Mouse (Mus musculus) C2C12 (cell line): Measurements from ENCODE around the gene Tcte1. TPM values are rescaled to one million over a fixed set of nuclear protein-coding genes. Genes with fewer than 3 reads are reported as not detected.

ENCODE experiments used
- H3K27me3 ChIP-seq: one replicate; pipeline ENCODE4 v1.6.1; 2011; ENCODE audit not compliant: control insufficient read depth, insufficient read depth, insufficient read length
- H3K36me3 ChIP-seq: one replicate; pipeline ENCODE4 v1.6.1; 2011; ENCODE audit not compliant: control insufficient read depth, insufficient read depth
- H3K4me3 ChIP-seq: one replicate; pipeline ENCODE4 v1.5.1; 2011; ENCODE audit warnings: mild to moderate bottlenecking, control low read depth; ENCODE audit not compliant: poor library complexity, insufficient read depth, severe bottlenecking
- H3K79me2 ChIP-seq: one replicate; pipeline ENCODE4 v1.6.1; 2011; ENCODE audit not compliant: control insufficient read depth, insufficient read depth
- H3K79me3 ChIP-seq: one replicate; pipeline ENCODE4 v1.6.1; 2011; ENCODE audit warnings: low read depth, control low read depth
- H3ac ChIP-seq: one replicate; pipeline ENCODE3; 2011; ENCODE audit warnings: low read depth; ENCODE audit not compliant: control insufficient read depth, insufficient read length
- CEBPB ChIP-seq: IDR thresholded peaks from one replicate; pipeline ENCODE4 v1.6.1; 2011; ENCODE audit warnings: low read depth, mild to moderate bottlenecking, control low read depth, moderate library complexity
- CTCF ChIP-seq: IDR thresholded peaks from one replicate; pipeline ENCODE4 v1.5.1; 2011; ENCODE audit not compliant: control insufficient read depth, insufficient read depth, insufficient read length
- FOSL1 ChIP-seq: IDR thresholded peaks from one replicate; pipeline ENCODE4 v1.8.0; 2011; ENCODE audit warnings: mild to moderate bottlenecking, low read length; ENCODE audit not compliant: poor library complexity, insufficient read depth, severe bottlenecking
- MAX ChIP-seq: IDR thresholded peaks from one replicate; pipeline ENCODE4 v1.6.1; 2011; ENCODE audit warnings: mild to moderate bottlenecking, control low read depth
- MYOD1 ChIP-seq: IDR thresholded peaks from one replicate; pipeline ENCODE4 v1.6.1; 2011; ENCODE audit warnings: low read depth; ENCODE audit not compliant: control insufficient read depth, insufficient read length
- MYOG ChIP-seq: IDR thresholded peaks from one replicate; pipeline ENCODE4 v1.6.1; 2011; ENCODE audit not compliant: control insufficient read depth, insufficient read length; ENCODE audit errors: extremely low read depth
- USF1 ChIP-seq: IDR thresholded peaks from one replicate; pipeline ENCODE4 v1.6.1; 2011; ENCODE audit warnings: low read depth, mild to moderate bottlenecking, control low read depth, moderate library complexity
- polyA plus RNA-seq: library from polyadenylated mRNA; unstranded; fragments of >200 nt; fragmentation: generic; extraction: Trizol; gene quantifications from one replicate; pipeline ENCODE4 v1.2.1, GENCODE M21; 2012; ENCODE audit warnings: missing spikeins

Tcte1 gene
- polyA plus RNA-seq, 1 experiment: not detected

GRCm38 (mm10) chr17:45524961-45525360 lies 1.7 kb downstream of the Tcte1 start:
- Histone ChIP-seq H3ac (no peak overlapping the region), H3K36me3 (no peaks in the 10 kb centered on the region), H3K79me2 (no peaks in the 10 kb centered on the region), H3K79me3 (no peaks in the 10 kb centered on the region), H3K4me3 (no peak overlapping the region), H3K27me3 (peaks cover 47% of the 10 kb centered on the region)
- TF ChIP-seq CTCF (no peak), CEBPB (no peak), MAX (no peak), MYOD1 (no peak)

GRCm38 (mm10) chr17:45526571-45526970 lies 3.3 kb downstream of the Tcte1 start:
- Histone ChIP-seq H3K79me2 (no peaks in the 10 kb centered on the region), H3K4me3 (no peak overlapping the region), H3K36me3 (no peaks in the 10 kb centered on the region), H3K79me3 (no peaks in the 10 kb centered on the region), H3ac (no peak overlapping the region), H3K27me3 (peaks cover 58% of the 10 kb centered on the region)
- no peak for TF ChIP-seq USF1
- no peak for TF ChIP-seq FOSL1
- TF ChIP-seq CEBPB: no peak
- TF ChIP-seq MYOD1: no peak
- TF ChIP-seq MAX: no peak
- TF ChIP-seq MYOG: no peak
- no peak for TF ChIP-seq CTCF

GRCm38 (mm10) chr17:45530346-45530782 lies 7.1 kb downstream of the Tcte1 start:
- no peak overlapping the region for H3ac ChIP-seq
- no peaks in the 10 kb centered on the region for H3K36me3 ChIP-seq
- no peaks in the 10 kb centered on the region for H3K79me3 ChIP-seq
- TF ChIP-seq FOSL1 (no peak), MAX (no peak), MYOG (no peak), MYOD1 (no peak), CEBPB (no peak), USF1 (no peak), CTCF (no peak)
- peaks cover 61% of the 10 kb centered on the region for H3K27me3 ChIP-seq
- H3K4me3 ChIP-seq: no peak overlapping the region
- H3K79me2 ChIP-seq: no peaks in the 10 kb centered on the region

DNA sequence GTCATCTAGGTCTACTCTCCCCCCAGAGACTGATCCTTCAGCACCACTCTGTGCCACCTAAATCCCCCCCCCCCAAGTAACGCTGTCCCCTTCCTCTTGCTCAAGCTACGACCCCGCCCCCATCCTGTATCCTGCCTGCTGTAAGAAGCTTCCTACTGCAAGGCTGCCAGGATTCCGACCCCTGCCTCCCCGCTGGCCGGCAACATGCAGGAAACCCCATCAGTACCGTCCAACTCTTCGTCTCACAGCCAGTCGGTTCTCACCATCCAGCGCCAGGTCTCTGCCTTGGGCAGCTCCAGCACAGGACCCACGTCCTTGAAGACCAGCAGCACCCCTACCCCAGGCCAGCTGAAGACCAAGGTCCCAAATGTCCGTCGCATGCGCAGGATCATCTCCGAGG lies 9.7 kb downstream of the Tcte1 start:
- Histone ChIP-seq H3K79me2 (no peaks in the 10 kb centered on the region), H3K79me3 (no peaks in the 10 kb centered on the region), H3ac (no peak overlapping the region), H3K27me3 (peaks cover 68% of the 10 kb centered on the region), H3K36me3 (no peaks in the 10 kb centered on the region), H3K4me3 (no peak overlapping the region)
- no peak for TF ChIP-seq MYOG
- TF ChIP-seq CEBPB: no peak
- TF ChIP-seq MYOD1: no peak

DNA sequence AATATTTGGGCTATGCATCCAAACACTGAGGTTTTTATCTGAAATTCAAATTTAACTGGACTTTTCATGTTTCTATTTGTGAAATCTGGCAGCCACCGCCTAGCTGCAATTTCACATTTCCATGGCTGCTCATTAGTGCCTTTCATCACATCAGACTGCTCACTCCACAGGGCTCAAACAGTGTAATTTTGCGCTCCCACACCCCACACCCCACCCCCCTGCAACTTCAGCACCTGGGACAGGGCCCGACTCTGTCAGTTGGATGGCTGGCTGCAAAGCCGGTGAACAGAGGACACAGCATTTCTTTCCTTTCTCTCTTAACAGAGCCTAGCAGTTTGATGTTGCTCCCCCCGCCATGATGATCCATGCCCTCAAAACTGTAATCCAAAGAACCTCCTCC lies 13.0 kb downstream of the Tcte1 start:
- H3ac ChIP-seq: no peak overlapping the region
- H3K79me3 ChIP-seq: no peaks in the 10 kb centered on the region
- peaks cover 79% of the 10 kb centered on the region for H3K27me3 ChIP-seq
- TF ChIP-seq MYOD1 (no peak), FOSL1 (no peak), USF1 (no peak), CEBPB (no peak), CTCF (no peak), MYOG (no peak), MAX (no peak)
- no peak overlapping the region for H3K4me3 ChIP-seq
- H3K79me2 ChIP-seq: no peaks in the 10 kb centered on the region
- no peaks in the 10 kb centered on the region for H3K36me3 ChIP-seq

DNA sequence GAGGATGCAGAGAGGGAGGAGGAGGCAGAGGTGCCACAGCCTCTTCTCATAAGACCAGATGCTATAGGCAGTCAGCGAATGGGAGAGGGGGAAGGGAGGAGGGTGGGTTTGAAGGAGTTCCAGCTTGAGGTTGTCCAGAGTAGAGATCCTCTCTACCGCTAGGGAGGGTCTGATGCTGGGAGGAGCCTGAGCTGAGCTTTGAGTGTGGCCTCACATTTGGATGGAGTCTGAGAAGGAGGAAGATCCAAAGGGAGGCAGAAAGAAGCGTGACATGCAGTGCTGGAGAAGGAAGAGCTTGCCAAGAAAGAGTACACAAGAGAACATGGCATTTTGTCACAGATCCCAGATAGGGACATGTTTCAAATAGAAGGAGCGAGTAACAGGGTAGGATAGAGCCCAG lies 15.2 kb downstream of the Tcte1 start:
- Histone ChIP-seq H3K36me3 (no peaks in the 10 kb centered on the region), H3K79me2 (no peaks in the 10 kb centered on the region), H3K79me3 (no peaks in the 10 kb centered on the region), H3K27me3 (peaks cover 72% of the 10 kb centered on the region), H3K4me3 (no peak overlapping the region), H3ac (no peak overlapping the region)
- no peak for TF ChIP-seq CTCF
- no peak for TF ChIP-seq USF1
- TF ChIP-seq MAX: no peak
- no peak for TF ChIP-seq CEBPB
- TF ChIP-seq MYOD1: no peak
- TF ChIP-seq MYOG: no peak
